Mouse (Mus musculus) CH12.LX (cell line): ENCODE results near the gene Syn3. TPM values are rescaled to one million over a fixed set of nuclear protein-coding genes. Genes with fewer than 3 reads are reported as not detected.

ENCODE experiments used
- DNase-seq: peaks from one replicate; pipeline ENCODE4 v3.0.0-alpha.2; 2013; ENCODE audit errors: extremely low read depth
- H3K27ac ChIP-seq: 2 replicates; pipeline ENCODE4 v1.5.1; 2012; ENCODE audit warnings: low read depth, mild to moderate bottlenecking, control low read depth, moderate library complexity; ENCODE audit not compliant: insufficient read depth
- H3K27me3 ChIP-seq: replicated peaks from 2 replicates; pipeline ENCODE3; 2012; ENCODE audit warnings: inconsistent platforms
- H3K36me3 ChIP-seq, 2 experiments: replicated peaks in 1 of 2; 2 replicates each; pipeline versions ENCODE3 to v1.6.1; 2012; ENCODE audit warnings: inconsistent platforms in 1 of 2, low read length in 1 of 2, mild to moderate bottlenecking in 1 of 2, mixed read lengths in 1 of 2, moderate library complexity in 1 of 2; ENCODE audit not compliant: control insufficient read depth in 1 of 2, insufficient read depth in 1 of 2
- H3K4me1 ChIP-seq, 2 experiments: 2 replicates each; pipeline ENCODE4 v1.6.1; 2012; ENCODE audit warnings: inconsistent platforms in 1 of 2, moderate library complexity in 1 of 2; ENCODE audit not compliant: insufficient read depth in 2 of 2, control insufficient read depth in 1 of 2
- H3K4me2 ChIP-seq: 2 replicates; pipeline ENCODE4 v1.6.1; 2012; ENCODE audit warnings: low read depth, mild to moderate bottlenecking, control low read depth; ENCODE audit not compliant: poor library complexity, insufficient read depth, severe bottlenecking
- H3K4me3 ChIP-seq, 3 experiments: fragments of 150-350 bp in 1 of 3; sonication (generic) in 1 of 3; replicated peaks in 1 of 3; 2 replicates each; pipeline versions ENCODE3 to v1.5.1; 2011 to 2012; ENCODE audit warnings: low read depth in 2 of 3, low read length in 2 of 3, mild to moderate bottlenecking in 2 of 3, moderate library complexity in 2 of 3, control low read depth in 1 of 3, improper control_type of control experiment in 1 of 3, inconsistent platforms in 1 of 3, mixed read lengths in 1 of 3; ENCODE audit not compliant: poor library complexity in 1 of 3
- H3K79me2 ChIP-seq: replicated peaks from 2 replicates; pipeline ENCODE4 v1.6.1; 2012; ENCODE audit warnings: mild to moderate bottlenecking, moderate library complexity; ENCODE audit not compliant: control insufficient read depth, poor library complexity, insufficient read depth, severe bottlenecking; ENCODE audit errors: extremely low read depth
- H3K9ac ChIP-seq: 2 replicates; pipeline ENCODE4 v1.6.1; 2012; ENCODE audit warnings: low read depth, mild to moderate bottlenecking, control low read depth, moderate library complexity; ENCODE audit not compliant: insufficient read depth
- H3K9me3 ChIP-seq: replicated peaks from 2 replicates; pipeline ENCODE3; 2012; ENCODE audit warnings: low read length, inconsistent platforms, mixed read lengths
- BHLHE40 ChIP-seq: IDR thresholded peaks from 2 replicates; pipeline ENCODE4 v1.6.1; 2011; ENCODE audit warnings: mild to moderate bottlenecking, low read depth, low read length, improper control_type of control experiment
- CHD1 ChIP-seq: IDR thresholded peaks from 2 replicates; pipeline ENCODE4 v1.6.1; 2012; ENCODE audit warnings: low read depth, low read length, improper control_type of control experiment, inconsistent platforms
- CHD2 ChIP-seq: IDR thresholded peaks from 2 replicates; pipeline ENCODE4 v1.6.1; 2011; ENCODE audit warnings: low read length, improper control_type of control experiment
- CTCF ChIP-seq, 2 experiments: IDR thresholded peaks in 1 of 2; conservative IDR thresholded peaks in 1 of 2; 2 replicates each; pipeline ENCODE4 v1.5.1; 2011 to 2012; ENCODE audit warnings: low read depth in 2 of 2, low read length in 2 of 2, improper control_type of control experiment in 1 of 2, inconsistent platforms in 1 of 2, mild to moderate bottlenecking in 1 of 2, moderate library complexity in 1 of 2
- E2F4 ChIP-seq: IDR thresholded peaks from 2 replicates; pipeline ENCODE4 v1.6.1; 2011; ENCODE audit warnings: low read depth, low read length, improper control_type of control experiment; ENCODE audit not compliant: insufficient replicate concordance
- ETS1 ChIP-seq: conservative IDR thresholded peaks from 2 replicates; pipeline ENCODE4 v1.6.1; 2012; ENCODE audit warnings: low read depth, mild to moderate bottlenecking, inconsistent platforms, low read length, improper control_type of control experiment, moderate library complexity
- GABPA ChIP-seq: IDR thresholded peaks from 2 replicates; pipeline ENCODE4 v1.6.1; 2012; ENCODE audit warnings: low read depth, low read length, improper control_type of control experiment, inconsistent platforms; ENCODE audit not compliant: insufficient replicate concordance
- IRF4 ChIP-seq: IDR thresholded peaks from 2 replicates; pipeline ENCODE4 v1.6.1; 2014; ENCODE audit warnings: low read depth, mild to moderate bottlenecking, inconsistent platforms, low read length, improper control_type of control experiment
- JUND ChIP-seq: conservative IDR thresholded peaks from 2 replicates; pipeline ENCODE4 v1.6.1; 2011; ENCODE audit warnings: low read depth, low read length, improper control_type of control experiment
- KAT2A ChIP-seq: IDR thresholded peaks from 2 replicates; pipeline ENCODE4 v1.6.1; 2012; ENCODE audit warnings: low read length, improper control_type of control experiment, inconsistent platforms; ENCODE audit not compliant: insufficient replicate concordance
- MAFK ChIP-seq: IDR thresholded peaks from 2 replicates; pipeline ENCODE4 v1.6.1; 2011; ENCODE audit warnings: low read length, improper control_type of control experiment; ENCODE audit not compliant: insufficient replicate concordance
- MXI1 ChIP-seq: IDR thresholded peaks from 2 replicates; pipeline ENCODE4 v1.6.1; 2011; ENCODE audit warnings: mild to moderate bottlenecking, low read depth, low read length, improper control_type of control experiment
- POLR2A ChIP-seq: IDR thresholded peaks from 2 replicates; pipeline ENCODE4 v1.6.1; 2011; ENCODE audit warnings: low read depth, mild to moderate bottlenecking, improper control_type of control experiment, low read length
- POLR2AphosphoS2 ChIP-seq: IDR thresholded peaks from 2 replicates; pipeline ENCODE4 v1.6.1; 2011; ENCODE audit warnings: low read depth, low read length, improper control_type of control experiment
- RAD21 ChIP-seq: IDR thresholded peaks from 2 replicates; pipeline ENCODE4 v1.6.1; 2011; ENCODE audit warnings: low read depth, mild to moderate bottlenecking, low read length, improper control_type of control experiment, moderate library complexity
- RCOR1 ChIP-seq: conservative IDR thresholded peaks from 2 replicates; pipeline ENCODE4 v1.6.1; 2012; ENCODE audit warnings: low read depth, mild to moderate bottlenecking, inconsistent platforms, low read length, improper control_type of control experiment
- SIN3A ChIP-seq: IDR thresholded peaks from 2 replicates; pipeline ENCODE4 v1.6.1; 2012; ENCODE audit warnings: low read length, improper control_type of control experiment, inconsistent platforms
- SMC3 ChIP-seq: IDR thresholded peaks from 2 replicates; pipeline ENCODE4 v1.6.1; 2011; ENCODE audit warnings: low read depth, low read length, improper control_type of control experiment
- UBTF ChIP-seq: IDR thresholded peaks from 2 replicates; pipeline ENCODE4 v1.6.1; 2012; ENCODE audit warnings: low read depth, mild to moderate bottlenecking, inconsistent platforms, low read length, improper control_type of control experiment, moderate library complexity
- USF1 ChIP-seq: IDR thresholded peaks from 2 replicates; pipeline ENCODE4 v1.6.1; 2014; ENCODE audit warnings: low read depth, mild to moderate bottlenecking, inconsistent platforms, low read length, improper control_type of control experiment
- dilution Hi-C: fragments of 300-500 bp; cut with MboI; formaldehyde crosslinking; loops from 2 replicates; pipeline ENCODE4 v1.14.3; 2020; ENCODE audit warnings: low sequenced_read_pairs; ENCODE audit not compliant: extremely low pct_unique_long_range_greater_than_20kb, extremely low pct_ligation_motif_present
- in situ Hi-C: fragments of 300-500 bp; cut with MboI; formaldehyde crosslinking; loops from 3 replicates; pipeline ENCODE4 v1.14.3; 2019; ENCODE audit warnings: low sequenced_read_pairs, low pct_ligation_motif_present, low pct_unique_long_range_greater_than_20kb, mixed read lengths
- polyA plus RNA-seq: library from polyadenylated mRNA; unstranded; fragments of >175 nt; gene quantifications from 2 replicates; pipeline ENCODE4 v1.2.1, GENCODE M21; 2012; ENCODE audit warnings: low read depth; ENCODE audit not compliant: insufficient read length
- total RNA-seq, 2 experiments: library from RNA; depleted of rRNA; stranded (reverse); fragments of 300-350 nt in 1 of 2; fragments of >200 nt in 1 of 2; gene quantifications; 2 replicates each; pipeline ENCODE4 v1.2.3; 2012 to 2014

Gene Syn3
- total and polyA plus RNA-seq, 3 experiments: 2.8 to 8.9 (median 5.6) TPM

DNA sequence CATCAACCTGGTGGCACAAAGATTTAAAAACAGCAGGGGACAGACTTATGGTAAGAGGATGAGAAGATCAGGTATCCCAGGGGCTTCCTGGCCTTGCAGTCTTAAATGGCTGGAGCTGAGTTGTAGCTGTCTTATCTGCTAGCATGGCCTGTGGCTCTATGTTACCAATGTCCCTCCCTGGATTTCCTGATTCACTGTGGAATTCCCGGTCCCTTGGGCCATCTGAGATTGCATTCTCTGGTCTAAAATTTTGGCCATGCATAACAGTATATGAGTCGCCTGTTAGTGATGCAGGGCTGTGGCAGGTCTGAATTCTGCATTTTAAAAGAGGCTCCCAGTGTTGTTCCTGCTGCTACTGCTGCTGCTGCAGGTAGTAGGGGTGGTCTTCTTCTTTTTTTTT, 382.4 kb downstream of the Syn3 start:
- Histone ChIP-seq H3K79me2 (no peaks in the 10 kb centered on the region), H3K27ac (no peak overlapping the region), H3K9ac (no peak overlapping the region), H3K4me1 (no peaks in the 10 kb centered on the region), H3K4me2 (no peak overlapping the region), H3K27me3 (no peaks in the 10 kb centered on the region)
- dilution Hi-C loops (no loop called here), in situ Hi-C loops (no loop called here)
- DNase-seq: no peak
- TF ChIP-seq KAT2A (no peak), POLR2A (no peak), USF1 (no peak), GABPA (no peak), RAD21 (no peak), SIN3A (no peak), CHD1 (no peak), CHD2 (no peak), SMC3 (no peak), E2F4 (no peak)
- TF ChIP-seq, all 38 proteins: peak for 0
- Histone ChIP-seq H3K36me3 (no peaks in the 10 kb centered on the region), H3K4me3 (no peak overlapping the region), H3K9me3 (no peaks in the 10 kb centered on the region)

- in situ Hi-C loops: no loop called here
- Histone ChIP-seq H3K4me3 (no peak overlapping the region), H3K4me2 (no peak overlapping the region), H3K36me3 (no peaks in the 10 kb centered on the region), H3K4me1 (peaks cover 0 to 7% of the 10 kb centered on the region in 2 experiments; a peak in 3 of 4 replicates), H3K9me3 (no peaks in the 10 kb centered on the region), H3K27me3 (no peaks in the 10 kb centered on the region), H3K27ac (no peak overlapping the region), H3K79me2 (no peaks in the 10 kb centered on the region), H3K9ac (no peak overlapping the region)
- no peak for TF ChIP-seq E2F4
- TF ChIP-seq MXI1: no peak
- no peak for TF ChIP-seq POLR2AphosphoS2
- no peak for TF ChIP-seq RCOR1
- no peak for TF ChIP-seq ETS1
- no peak for TF ChIP-seq POLR2A
- no peak for TF ChIP-seq CTCF (conservative IDR thresholded peaks at IDR 0.05 in 1 of 2, IDR thresholded peaks at IDR 0.05 in 1 of 2; ENCODE audit: low read depth in 2 of 2, low read length in 2 of 2)
- TF ChIP-seq MAFK: no peak
- TF ChIP-seq USF1: no peak
- TF ChIP-seq JUND: no peak
- no peak for TF ChIP-seq BHLHE40
- TF ChIP-seq IRF4: no peak
- TF ChIP-seq UBTF: no peak
- no peak for DNase-seq
- dilution Hi-C loops: no loop called here
These were observed 384.3 kb downstream of the Syn3 start for GRCm38 (mm10) chr10:86114431-86114848.
